Mouse (Mus musculus): Measurements from ENCODE around the gene Auts2. TPM values are rescaled to one million over a fixed set of nuclear protein-coding genes. Genes with fewer than 3 reads are reported as not detected.

Auts2 gene
- polyA plus RNA-seq, 1 experiment from 2014 or later, result 4.9 TPM

- Histone ChIP-seq H3K27me3 (replicated peaks; ENCODE audit: control insufficient read depth, insufficient read depth, low read length) (no peaks in the 10 kb centered on the region), H3K36me3 (ENCODE audit: control insufficient read depth, insufficient read depth) (no peaks in the 10 kb centered on the region), H3K9me3 (ENCODE audit: control insufficient read depth) (no peaks in the 10 kb centered on the region), H3K4me3 (ENCODE audit: low read depth, low read length) (no peak overlapping the region), H3K9ac (ENCODE audit: low read depth, low read length) (no peak overlapping the region), H3K4me2 (replicated peaks; ENCODE audit: low read depth) (no peak overlapping the region), H3K4me1 (replicated peaks; ENCODE audit: control insufficient read depth, insufficient read depth, low read length) (no peaks in the 10 kb centered on the region), H3K27ac (ENCODE audit: low read depth, low read length) (no peak overlapping the region)
- TF ChIP-seq CTCF (IDR thresholded peaks at IDR 0.05; ENCODE audit: low read depth), result no peak
- no peak for ATAC-seq
- 72% methylated on average over 10 of the region's 10 CpGs for WGBS
Observed at GRCm38 (mm10) chr5:132089496-132090250, 453.5 kb downstream of the Auts2 start.

- no peak overlapping the region for H3K9ac ChIP-seq (ENCODE audit: low read depth, low read length)
- WGBS, result 85% methylated on average over 3 of the region's 3 CpGs
- ATAC-seq, result no peak
- no peaks in the 10 kb centered on the region for H3K36me3 ChIP-seq (ENCODE audit: control insufficient read depth, insufficient read depth)
- no peaks in the 10 kb centered on the region for H3K4me1 ChIP-seq (replicated peaks; ENCODE audit: control insufficient read depth, insufficient read depth, low read length)
- TF ChIP-seq CTCF (IDR thresholded peaks at IDR 0.05; ENCODE audit: low read depth), result peak; percentile 50
- H3K4me3 ChIP-seq (ENCODE audit: low read depth, low read length), result no peak overlapping the region
- no peak overlapping the region for H3K27ac ChIP-seq (ENCODE audit: low read depth, low read length)
- H3K27me3 ChIP-seq (replicated peaks; ENCODE audit: control insufficient read depth, insufficient read depth, low read length), result no peaks in the 10 kb centered on the region
- H3K4me2 ChIP-seq (replicated peaks; ENCODE audit: low read depth), result no peak overlapping the region
- H3K9me3 ChIP-seq (ENCODE audit: control insufficient read depth), result no peaks in the 10 kb centered on the region
Observed at GRCm38 (mm10) chr5:132088585-132088984, 454.6 kb downstream of the Auts2 start.

GRCm38 (mm10) chr5:132083753-132084326, 459.3 kb downstream of the Auts2 start:
- Histone ChIP-seq H3K27ac (ENCODE audit: low read depth, low read length) (no peak overlapping the region), H3K4me1 (replicated peaks; ENCODE audit: control insufficient read depth, insufficient read depth, low read length) (no peaks in the 10 kb centered on the region), H3K4me3 (ENCODE audit: low read depth, low read length) (no peak overlapping the region), H3K36me3 (ENCODE audit: control insufficient read depth, insufficient read depth) (no peaks in the 10 kb centered on the region), H3K9ac (ENCODE audit: low read depth, low read length) (no peak overlapping the region), H3K9me3 (ENCODE audit: control insufficient read depth) (no peaks in the 10 kb centered on the region), H3K4me2 (replicated peaks; ENCODE audit: low read depth) (no peak overlapping the region), H3K27me3 (replicated peaks; ENCODE audit: control insufficient read depth, insufficient read depth, low read length) (no peaks in the 10 kb centered on the region)
- TF ChIP-seq CTCF (IDR thresholded peaks at IDR 0.05; ENCODE audit: low read depth), result no peak
- ATAC-seq, result no peak
- 55% methylated on average over 8 of the region's 8 CpGs for WGBS

GRCm38 (mm10) chr5:132075942-132076341, 467.2 kb downstream of the Auts2 start:
- 0 out of 2 replicates have a peak, but pooled peaks cover 2% of the 10 kb centered on the region for H3K4me1 ChIP-seq (replicated peaks; ENCODE audit: control insufficient read depth, insufficient read depth, low read length)
- H3K4me2 ChIP-seq (replicated peaks; ENCODE audit: low read depth), result no peak overlapping the region
- H3K36me3 ChIP-seq (ENCODE audit: control insufficient read depth, insufficient read depth), result no peaks in the 10 kb centered on the region
- no peak for ATAC-seq
- 91% methylated on average over 2 of the region's 2 CpGs for WGBS
- TF ChIP-seq CTCF (IDR thresholded peaks at IDR 0.05; ENCODE audit: low read depth), result no peak
- no peak overlapping the region for H3K9ac ChIP-seq (ENCODE audit: low read depth, low read length)
- no peaks in the 10 kb centered on the region for H3K27me3 ChIP-seq (replicated peaks; ENCODE audit: control insufficient read depth, insufficient read depth, low read length)
- H3K9me3 ChIP-seq (ENCODE audit: control insufficient read depth), result no peaks in the 10 kb centered on the region
- no peak overlapping the region for H3K27ac ChIP-seq (ENCODE audit: low read depth, low read length)
- H3K4me3 ChIP-seq (ENCODE audit: low read depth, low read length), result no peak overlapping the region

GRCm38 (mm10) chr5:132074724-132075374, 468.3 kb downstream of the Auts2 start:
- Histone ChIP-seq H3K4me3 (ENCODE audit: low read depth, low read length) (no peak overlapping the region), H3K4me2 (replicated peaks; ENCODE audit: low read depth) (peak overlapping the region; percentile 24; the same call in 1 of the 2 replicates), H3K27ac (ENCODE audit: low read depth, low read length) (no peak overlapping the region), H3K36me3 (ENCODE audit: control insufficient read depth, insufficient read depth) (no peaks in the 10 kb centered on the region), H3K4me1 (replicated peaks; ENCODE audit: control insufficient read depth, insufficient read depth, low read length) (0 out of 2 replicates have a peak, but pooled peaks cover 2% of the 10 kb centered on the region), H3K9me3 (ENCODE audit: control insufficient read depth) (no peaks in the 10 kb centered on the region), H3K27me3 (replicated peaks; ENCODE audit: control insufficient read depth, insufficient read depth, low read length) (no peaks in the 10 kb centered on the region), H3K9ac (ENCODE audit: low read depth, low read length) (no peak overlapping the region)
- 47% methylated on average over 19 of the region's 19 CpGs for WGBS
- ATAC-seq, result no peak
- TF ChIP-seq CTCF (IDR thresholded peaks at IDR 0.05; ENCODE audit: low read depth), result no peak

- no peak overlapping the region for H3K27ac ChIP-seq (ENCODE audit: low read depth, low read length)
- no peak overlapping the region for H3K4me3 ChIP-seq (ENCODE audit: low read depth, low read length)
- H3K9ac ChIP-seq (ENCODE audit: low read depth, low read length), result no peak overlapping the region
- TF ChIP-seq CTCF (IDR thresholded peaks at IDR 0.05; ENCODE audit: low read depth), result no peak
- H3K4me1 ChIP-seq (replicated peaks; ENCODE audit: control insufficient read depth, insufficient read depth, low read length), result 0 out of 2 replicates have a peak, but pooled peaks cover 2% of the 10 kb centered on the region
- H3K4me2 ChIP-seq (replicated peaks; ENCODE audit: low read depth), result no peak overlapping the region
- ATAC-seq, result no peak
- H3K9me3 ChIP-seq (ENCODE audit: control insufficient read depth), result no peaks in the 10 kb centered on the region
- no peaks in the 10 kb centered on the region for H3K36me3 ChIP-seq (ENCODE audit: control insufficient read depth, insufficient read depth)
- no peaks in the 10 kb centered on the region for H3K27me3 ChIP-seq (replicated peaks; ENCODE audit: control insufficient read depth, insufficient read depth, low read length)
- WGBS, result 55% methylated on average over 11 of the region's 11 CpGs
Observed at GRCm38 (mm10) chr5:132074360-132074723, 468.8 kb downstream of the Auts2 start.
